Mouse (Mus musculus) brain, embryonic 14.5 days (tissue): Measurements from ENCODE around the gene Zfpl1. TPM values are rescaled to one million over a fixed set of nuclear protein-coding genes. Genes with fewer than 3 reads are reported as not detected.

Experiments used
- DNase-seq: peaks from one replicate; pipeline ENCODE4 v3.0.0-alpha.2; 2011; ENCODE audit warnings: low read depth
- CTCF ChIP-seq: fragments of 200-500 bp; IDR thresholded peaks from 2 replicates; pipeline ENCODE4 v1.5.1; 2012; ENCODE audit warnings: inconsistent platforms, mild to moderate bottlenecking, moderate library complexity, borderline replicate concordance; ENCODE audit not compliant: insufficient read depth, insufficient read length; ENCODE audit errors: extremely low read depth
- POLR2A ChIP-seq: fragments of 200-500 bp; IDR thresholded peaks from 2 replicates; pipeline ENCODE4 v1.6.1; 2012; ENCODE audit warnings: mild to moderate bottlenecking, inconsistent platforms, borderline replicate concordance; ENCODE audit not compliant: poor library complexity, insufficient read depth, insufficient read length, severe bottlenecking; ENCODE audit errors: extremely low read depth
- polyA plus RNA-seq: library from polyadenylated mRNA; depleted of rRNA; stranded (reverse); fragments of >200 nt; gene quantifications from 2 replicates; pipeline ENCODE4 v1.2.3, GENCODE M21; 2012; rRNA removed

Gene Zfpl1
- polyA plus RNA-seq, 1 experiment, result 103 TPM

DNA sequence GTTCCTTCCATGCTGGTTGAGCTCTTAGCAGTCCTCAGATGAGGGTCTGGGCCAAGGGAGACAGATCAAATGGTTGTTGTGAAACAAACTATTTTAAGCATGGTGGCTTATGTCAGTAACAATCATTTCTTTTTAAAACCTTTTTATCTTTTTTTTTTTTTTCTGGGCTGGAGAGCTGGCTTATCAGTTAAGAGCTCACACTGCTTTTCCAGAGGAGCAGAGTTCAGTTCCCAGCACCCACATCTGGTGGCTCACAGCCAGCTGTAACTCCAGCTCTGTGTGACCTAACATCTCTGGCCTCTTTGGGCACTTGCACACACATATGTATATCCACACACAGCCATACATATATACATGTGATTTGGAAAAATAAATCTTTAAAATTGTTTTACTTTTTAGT is 47.1 kb downstream of the Zfpl1 start:
- no peak for TF ChIP-seq CTCF
- TF ChIP-seq POLR2A, result no peak
- no peak for DNase-seq

GRCm38 (mm10) chr19:6035966-6036585 is 48.7 kb downstream of the Zfpl1 start:
- TF ChIP-seq POLR2A, result no peak
- no peak for TF ChIP-seq CTCF
- no peak for DNase-seq

Other genes starting within 250 kb of the Zfpl1 start
- 18.9 and 21.3 TPM in 2 replicates for gene Frmd8, start 209.7 kb downstream of the Zfpl1 start, polyA plus RNA-seq
- 2.6 and 3.5 TPM in 2 replicates for gene Slc25a45, start 207.1 kb downstream of the Zfpl1 start, polyA plus RNA-seq
- gene Tigd3, start 190.8 kb downstream of the Zfpl1 start, polyA plus RNA-seq, result 15.2 and 15.5 TPM in 2 replicates
- gene Dpf2, start 171.9 kb downstream of the Zfpl1 start, polyA plus RNA-seq, result 180 and 231 TPM in 2 replicates
- gene Cdc42ep2, start 160.1 kb downstream of the Zfpl1 start, polyA plus RNA-seq, result 11.7 and 13.7 TPM in 2 replicates
- gene Pola2, start 120.8 kb downstream of the Zfpl1 start, polyA plus RNA-seq, result 33.8 and 56.9 TPM in 2 replicates
- gene Slc22a20, start 98.8 kb downstream of the Zfpl1 start, polyA plus RNA-seq, result not detected in 2 replicates
- gene Capn1, start 69.1 kb downstream of the Zfpl1 start, polyA plus RNA-seq, result 5.2 and 7.6 TPM in 2 replicates
- gene Syvn1, start 38.4 kb downstream of the Zfpl1 start, polyA plus RNA-seq, result 24.6 and 38.8 TPM in 2 replicates
- gene Mrpl49, start 27.2 kb downstream of the Zfpl1 start, polyA plus RNA-seq, result 46.3 and 50.4 TPM in 2 replicates
- 1,255 and 1,497 TPM in 2 replicates for gene Fau, start 27.1 kb downstream of the Zfpl1 start, polyA plus RNA-seq
- 36.0 and 46.5 TPM in 2 replicates for gene Znhit2, start 23.8 kb downstream of the Zfpl1 start, polyA plus RNA-seq
- gene Tm7sf2, start 16.6 kb downstream of the Zfpl1 start, polyA plus RNA-seq, result 76.1 and 100 TPM in 2 replicates
- 95.4 and 109 TPM in 2 replicates for gene Vps51, start 7.7 kb downstream of the Zfpl1 start, polyA plus RNA-seq
- not detected in 2 replicates for gene Tmem262, start 4.9 kb downstream of the Zfpl1 start, polyA plus RNA-seq
- gene Gm28374, start 2.7 kb downstream of the Zfpl1 start, polyA plus RNA-seq, result 2.5 and 3.1 TPM in 2 replicates
- 9.7 and 16.3 TPM in 2 replicates for gene Cdca5, start within 50 bp of the Zfpl1 start, polyA plus RNA-seq
- 0.15 and 0.25 TPM in 2 replicates for gene AC131692.1, start 9.5 kb upstream of the Zfpl1 start, polyA plus RNA-seq
- gene Naaladl1, start 20.8 kb upstream of the Zfpl1 start, polyA plus RNA-seq, result 1.1 and 2.0 TPM in 2 replicates
- 47.3 and 66.2 TPM in 2 replicates for gene Sac3d1, start 33.7 kb upstream of the Zfpl1 start, polyA plus RNA-seq
- 52.3 and 52.4 TPM in 2 replicates for gene Snx15, start 43.3 kb upstream of the Zfpl1 start, polyA plus RNA-seq
- 0.05 TPM in 2 replicates for gene Batf2, start 56.0 kb upstream of the Zfpl1 start, polyA plus RNA-seq
- 109 and 144 TPM in 2 replicates for gene Arl2, start 56.6 kb upstream of the Zfpl1 start, polyA plus RNA-seq
- 0.05 TPM in 1 of 2 replicates, not detected in the other for gene Majin, start 99.4 kb upstream of the Zfpl1 start, polyA plus RNA-seq
- 0.22 TPM in 1 of 2 replicates, not detected in the other for gene Gpha2, start 141.4 kb upstream of the Zfpl1 start, polyA plus RNA-seq
- 121 and 133 TPM in 2 replicates for gene Ppp2r5b, start 150.9 kb upstream of the Zfpl1 start, polyA plus RNA-seq
- gene Atg2a, start 156.7 kb upstream of the Zfpl1 start, polyA plus RNA-seq, result 21.8 and 28.9 TPM in 2 replicates
- gene Ehd1, start 191.8 kb upstream of the Zfpl1 start, polyA plus RNA-seq, result 200 and 212 TPM in 2 replicates
- gene Cdc42bpg, start 221.5 kb upstream of the Zfpl1 start, polyA plus RNA-seq, result 4.4 and 6.5 TPM in 2 replicates